Mouse (Mus musculus) olfactory bulb, adult 2 months (tissue): ENCODE data around the gene Slc4a2. TPM values are rescaled to one million over a fixed set of nuclear protein-coding genes. Genes with fewer than 3 reads are reported as not detected.

Experiments
- H3K27ac ChIP-seq: fragments of 200-500 bp; 2 replicates; pipeline ENCODE4 v1.5.1; 2012; ENCODE audit warnings: low read depth, low read length; ENCODE audit not compliant: insufficient read depth
- H3K4me1 ChIP-seq: fragments of 200-500 bp; 2 replicates; pipeline ENCODE4 v1.6.1; 2012; ENCODE audit warnings: low read length; ENCODE audit not compliant: control insufficient read depth, insufficient read depth
- H3K4me3 ChIP-seq: fragments of 200-500 bp; 2 replicates; pipeline ENCODE4 v1.5.1; 2012; ENCODE audit warnings: mild to moderate bottlenecking, low read depth, low read length, moderate library complexity; ENCODE audit not compliant: insufficient read depth
- CTCF ChIP-seq: fragments of 200-500 bp; IDR thresholded peaks from 2 replicates; pipeline ENCODE4 v1.5.1; 2012; ENCODE audit warnings: low read depth, mild to moderate bottlenecking, low read length, moderate library complexity; ENCODE audit not compliant: insufficient read depth
- POLR2A ChIP-seq: fragments of 200-500 bp; IDR thresholded peaks from 2 replicates; pipeline ENCODE4 v1.6.1; 2012; ENCODE audit warnings: mild to moderate bottlenecking, low read depth, low read length, moderate library complexity; ENCODE audit not compliant: insufficient read depth
- WGBS: fragments of 180-500 bp; shearing (Covaris S2); methylation state at CpG from one replicate; pipeline ENCODE4 v1.1.7; 2018; 5-methylcytosine and 5-hydroxymethylcytosine counted together
- polyA plus RNA-seq: library from polyadenylated mRNA; stranded (reverse); fragments of >200 nt; gene quantifications from 2 replicates; pipeline ENCODE4 v1.2.4, GENCODE M21; 2012; ENCODE audit warnings: low replicate concordance; ENCODE audit not compliant: missing spikeins, insufficient read depth, insufficient read length

Gene Slc4a2
- polyA plus RNA-seq, 1 experiment: not detected

GRCm38 (mm10) chr5:24451264-24452029, 27.8 kb downstream of the Slc4a2 start:
- WGBS: 3% methylated on average over 66 of the region's 66 CpGs
- peaks cover 41% of the 10 kb centered on the region for H3K4me1 ChIP-seq

GRCm38 (mm10) chr5:24452030-24452690, 28.5 kb downstream of the Slc4a2 start, which contains the start of gene Agap3:
Gene Agap3 (plus strand): TSS chr5:24452177.
- H3K4me1 ChIP-seq: peaks cover 39% of the 10 kb centered on the region
- TF ChIP-seq POLR2A (no peak), CTCF (no peak)
- WGBS: under 1% methylated on average over 81 of the region's 85 CpGs
- peak within 1 kb of the TSS; percentile 99 for H3K27ac ChIP-seq
- peak within 1 kb of the TSS; percentile 93 for H3K4me3 ChIP-seq

More at GRCm38 (mm10) chr5:24451264-24452029, 27.8 kb downstream of the Slc4a2 start:
- Histone ChIP-seq H3K4me3 (peak overlapping the region; percentile 93), H3K27ac (peak overlapping the region; percentile 99)
- TF ChIP-seq POLR2A (peak; percentile 79), CTCF (no peak)

- H3K4me3 ChIP-seq: peak overlapping the region; percentile 93
- TF ChIP-seq CTCF: no peak
- no peak for TF ChIP-seq POLR2A
- under 1% methylated on average over 29 of the region's 29 CpGs for WGBS
Observed at GRCm38 (mm10) chr5:24452691-24453233, 29.1 kb downstream of the Slc4a2 start.

GRCm38 (mm10) chr5:24453283-24453984, 29.8 kb downstream of the Slc4a2 start:
- TF ChIP-seq CTCF: no peak
- TF ChIP-seq POLR2A: no peak
- WGBS: 15% methylated on average over 5 of the region's 5 CpGs
- H3K4me3 ChIP-seq: peak overlapping the region; percentile 93
- H3K27ac ChIP-seq: 0 out of 2 replicates have a peak overlapping the region, but pooled peaks have one; percentile 3
- H3K4me1 ChIP-seq: peaks cover 35% of the 10 kb centered on the region

More at GRCm38 (mm10) chr5:24452691-24453233, 29.1 kb downstream of the Slc4a2 start:
- H3K27ac ChIP-seq: peak overlapping the region; percentile 67
- peaks cover 38% of the 10 kb centered on the region for H3K4me1 ChIP-seq

GRCm38 (mm10) chr5:24453985-24454303, 30.3 kb downstream of the Slc4a2 start:
- no peak overlapping the region for H3K27ac ChIP-seq
- H3K4me1 ChIP-seq: peaks cover 35% of the 10 kb centered on the region
- TF ChIP-seq CTCF: no peak
- TF ChIP-seq POLR2A: no peak
- WGBS: 24% methylated on average over 2 of the region's 2 CpGs
- H3K4me3 ChIP-seq: no peak overlapping the region

GRCm38 (mm10) chr5:24455076-24455475, 31.4 kb downstream of the Slc4a2 start:
- TF ChIP-seq POLR2A: no peak
- no peak for TF ChIP-seq CTCF
- Histone ChIP-seq H3K27ac (no peak overlapping the region), H3K4me3 (no peak overlapping the region), H3K4me1 (peaks cover 35% of the 10 kb centered on the region)
- WGBS: 73% methylated on average over 3 of the region's 3 CpGs

GRCm38 (mm10) chr5:24455613-24456012, 32.0 kb downstream of the Slc4a2 start:
- Histone ChIP-seq H3K4me3 (no peak overlapping the region), H3K27ac (no peak overlapping the region), H3K4me1 (peaks cover 35% of the 10 kb centered on the region)
- 53% methylated on average over 7 of the region's 7 CpGs for WGBS
- TF ChIP-seq CTCF: no peak

- 38% methylated on average over 12 of the region's 12 CpGs for WGBS
- Histone ChIP-seq H3K4me1 (peaks cover 13% of the 10 kb centered on the region), H3K27ac (no peak overlapping the region), H3K4me3 (no peak overlapping the region)
- no peak for TF ChIP-seq CTCF
- no peak for TF ChIP-seq POLR2A
Observed at GRCm38 (mm10) chr5:24466762-24467161, 43.1 kb downstream of the Slc4a2 start.
